Mouse (Mus musculus): ENCODE results near the gene S100a8. TPM values are rescaled to one million over a fixed set of nuclear protein-coding genes. Genes with fewer than 3 reads are reported as not detected.

The S100a8 gene
- polyA plus RNA-seq, 1 experiment from 2014 or later: 5.7 TPM

DNA sequence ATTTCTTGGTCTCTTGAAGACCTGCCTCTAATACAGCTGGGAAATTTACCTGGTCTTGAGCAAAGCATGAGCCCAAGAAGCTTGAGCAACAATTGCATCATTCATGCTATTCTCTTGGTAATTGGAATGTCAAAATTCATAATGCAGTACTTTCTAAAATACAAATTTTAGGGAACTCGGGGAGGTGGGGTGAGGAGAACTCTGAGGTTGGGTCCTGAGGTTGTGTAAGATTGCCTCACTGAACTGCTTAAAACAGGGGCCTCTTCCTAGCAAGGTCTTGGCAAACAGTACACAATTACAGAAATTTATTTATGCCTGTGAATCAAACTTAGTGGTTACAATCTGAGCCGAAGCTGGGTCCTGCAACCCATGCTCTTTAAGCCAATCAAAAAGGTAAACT lies 18.1 kb downstream of the S100a8 start:
- ATAC-seq (ENCODE audit: low FRiP score, low read depth): no peak
- WGBS: 82% methylated on average over 2 of the region's 2 CpGs

GRCm38 (mm10) chr3:90693496-90693895 lies 24.7 kb downstream of the S100a8 start:
- H3K4me3 ChIP-seq: no peak overlapping the region
- H3K4me1 ChIP-seq: no peaks in the 10 kb centered on the region
- H3K36me3 ChIP-seq: no peaks in the 10 kb centered on the region
- H3K27me3 ChIP-seq: no peaks in the 10 kb centered on the region
- H3K4me2 ChIP-seq (replicated peaks): no peak overlapping the region
- no peak overlapping the region for H3K9ac ChIP-seq (replicated peaks)
- 78% methylated on average over 2 of the region's 2 CpGs for WGBS
- no peaks in the 10 kb centered on the region for H3K9me3 ChIP-seq
- ATAC-seq (ENCODE audit: low FRiP score, low read depth): no peak
- no peak overlapping the region for H3K27ac ChIP-seq (replicated peaks)

More for the DNA sequence above, 18.1 kb downstream of the S100a8 start:
- no peaks in the 10 kb centered on the region for H3K4me1 ChIP-seq
- H3K4me3 ChIP-seq: no peak overlapping the region
- no peaks in the 10 kb centered on the region for H3K27me3 ChIP-seq
- no peak overlapping the region for H3K27ac ChIP-seq (replicated peaks)
- H3K36me3 ChIP-seq: no peaks in the 10 kb centered on the region
- no peaks in the 10 kb centered on the region for H3K9me3 ChIP-seq
- H3K4me2 ChIP-seq (replicated peaks): no peak overlapping the region
- no peak overlapping the region for H3K9ac ChIP-seq (replicated peaks)

DNA sequence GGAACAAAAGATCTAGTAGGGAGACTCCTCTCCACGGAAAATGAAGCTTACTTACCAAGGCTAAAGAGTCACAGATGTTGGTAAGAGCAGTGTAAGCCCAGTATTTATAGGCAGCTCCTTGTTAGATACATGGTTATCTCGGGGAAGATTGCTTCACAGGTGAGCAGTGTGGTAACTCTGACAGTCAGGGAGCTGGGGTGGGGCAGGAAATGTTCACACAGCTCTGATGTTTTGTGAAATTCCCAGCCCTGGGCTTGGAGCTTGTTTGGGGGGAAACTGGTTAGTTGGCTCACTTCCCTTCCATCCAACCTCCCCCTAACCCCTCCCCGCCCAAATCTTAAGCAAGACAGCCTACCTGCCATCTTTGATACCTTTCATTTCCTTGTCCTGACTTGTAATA lies 26.8 kb downstream of the S100a8 start, which contains the start of gene S100a9:
Gene S100a9, minus strand, starts transcription at position 109 of the 400 bp plus-strand sequence.
- Histone ChIP-seq H3K9ac (replicated peaks) (no peak within 1 kb of the TSS), H3K27ac (replicated peaks) (no peak within 1 kb of the TSS), H3K36me3 (no peaks in the 10 kb centered on the region), H3K4me3 (no peak within 1 kb of the TSS), H3K4me2 (replicated peaks) (no peak within 1 kb of the TSS), H3K4me1 (no peaks in the 10 kb centered on the region), H3K9me3 (no peaks in the 10 kb centered on the region), H3K27me3 (no peaks in the 10 kb centered on the region)
- 62% methylated on average over 3 of the region's 3 CpGs for WGBS
- ATAC-seq (ENCODE audit: low FRiP score, low read depth): no peak

- 91% methylated on average over 2 of the region's 2 CpGs for WGBS
- no peak overlapping the region for H3K4me3 ChIP-seq
- no peaks in the 10 kb centered on the region for H3K27me3 ChIP-seq
- no peak for ATAC-seq (ENCODE audit: low FRiP score, low read depth)
- H3K9me3 ChIP-seq: no peaks in the 10 kb centered on the region
- no peak overlapping the region for H3K9ac ChIP-seq (replicated peaks)
- H3K36me3 ChIP-seq: no peaks in the 10 kb centered on the region
- no peak overlapping the region for H3K27ac ChIP-seq (replicated peaks)
- no peaks in the 10 kb centered on the region for H3K4me1 ChIP-seq
- no peak overlapping the region for H3K4me2 ChIP-seq (replicated peaks)
These were observed 33.5 kb downstream of the S100a8 start for GRCm38 (mm10) chr3:90702244-90702643.

- 29% methylated on average over 4 of the region's 4 CpGs for WGBS
- Histone ChIP-seq H3K4me3 (no peak overlapping the region), H3K27me3 (no peaks in the 10 kb centered on the region), H3K4me1 (no peaks in the 10 kb centered on the region), H3K9me3 (no peaks in the 10 kb centered on the region), H3K36me3 (no peaks in the 10 kb centered on the region), H3K27ac (replicated peaks) (no peak overlapping the region), H3K9ac (replicated peaks) (no peak overlapping the region), H3K4me2 (replicated peaks) (no peak overlapping the region)
- no peak; the same call in 1 of the 2 replicates for ATAC-seq (ENCODE audit: low FRiP score, low read depth)
These were observed 39.9 kb downstream of the S100a8 start for GRCm38 (mm10) chr3:90708523-90709202.

DNA sequence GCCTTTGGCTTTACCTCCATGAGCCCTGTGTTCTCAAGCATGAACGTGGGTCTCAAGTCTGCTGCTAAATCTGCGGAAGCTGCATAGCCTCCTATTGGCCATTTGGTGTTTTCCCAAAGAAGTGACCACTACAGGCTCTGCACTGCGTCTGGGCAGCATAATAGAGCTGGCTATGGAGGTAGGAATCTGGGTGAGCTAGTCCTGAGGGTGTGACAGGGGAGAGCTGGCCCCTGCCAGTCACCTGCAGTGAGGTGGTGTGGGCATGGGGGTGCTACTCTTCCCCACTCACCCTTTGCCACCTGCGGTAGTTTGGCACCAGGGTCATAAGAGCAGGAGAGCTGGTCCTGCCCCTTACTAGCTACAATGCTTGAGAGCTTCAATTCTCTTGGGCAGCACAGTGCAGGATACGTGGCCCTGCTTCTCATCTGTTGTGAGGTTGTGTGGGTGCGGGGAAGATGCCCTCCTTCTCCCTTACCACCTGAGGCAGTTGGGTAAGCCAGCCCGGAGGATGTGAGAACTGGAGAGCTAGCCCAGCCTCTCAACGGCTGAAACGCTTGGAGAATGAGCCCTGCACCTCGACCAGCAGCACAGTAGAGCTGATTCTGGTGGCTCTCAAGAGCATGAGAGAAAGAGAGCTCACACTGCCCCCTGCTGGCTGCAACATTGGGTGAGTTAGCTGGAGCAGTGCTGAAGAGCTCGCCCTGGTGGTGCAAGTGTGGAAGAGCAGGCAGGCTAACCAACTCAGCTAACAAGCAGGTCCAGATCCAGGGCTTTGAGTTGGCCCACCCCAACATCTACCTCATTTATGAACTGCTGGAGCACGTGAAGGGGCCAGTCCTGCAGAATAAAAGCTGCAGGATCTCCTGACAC lies 41.0 kb downstream of the S100a8 start:
- H3K4me1 ChIP-seq: no peaks in the 10 kb centered on the region
- no peak overlapping the region for H3K27ac ChIP-seq (replicated peaks)
- H3K36me3 ChIP-seq: no peaks in the 10 kb centered on the region
- H3K4me3 ChIP-seq: no peak overlapping the region
- H3K9me3 ChIP-seq: no peaks in the 10 kb centered on the region
- H3K9ac ChIP-seq (replicated peaks): no peak overlapping the region
- H3K27me3 ChIP-seq: no peaks in the 10 kb centered on the region
- WGBS: 51% methylated on average over 12 of the region's 12 CpGs
- peak; percentile 27; the same call in 1 of the 2 replicates for ATAC-seq (ENCODE audit: low FRiP score, low read depth)
- H3K4me2 ChIP-seq (replicated peaks): no peak overlapping the region

Other genes starting within 250 kb of the S100a8 start
- gene Ints3, start 235.4 kb upstream of the S100a8 start, polyA plus RNA-seq (2016; fragmentation: Nextera tagmentation; extraction: Ambion mirVana): 42.4 and 44.3 TPM in 2 replicates
- gene Npr1, start 203.1 kb upstream of the S100a8 start, polyA plus RNA-seq (2016; fragmentation: Nextera tagmentation; extraction: Ambion mirVana): 2.5 and 2.6 TPM in 2 replicates
- gene Ilf2, start 192.9 kb upstream of the S100a8 start, polyA plus RNA-seq (2016; fragmentation: Nextera tagmentation; extraction: Ambion mirVana): 319 and 328 TPM in 2 replicates
- gene Snapin, start 177.9 kb upstream of the S100a8 start, polyA plus RNA-seq (2016; fragmentation: Nextera tagmentation; extraction: Ambion mirVana): 78.4 and 79.8 TPM in 2 replicates
- 220 and 221 TPM in 2 replicates for gene Chtop, start 159.5 kb upstream of the S100a8 start, polyA plus RNA-seq (2016; fragmentation: Nextera tagmentation; extraction: Ambion mirVana)
- gene S100a1, start 154.6 kb upstream of the S100a8 start, polyA plus RNA-seq (2016; fragmentation: Nextera tagmentation; extraction: Ambion mirVana): 4.5 and 6.4 TPM in 2 replicates
- gene S100a13, start 154.5 kb upstream of the S100a8 start, polyA plus RNA-seq (2016; fragmentation: Nextera tagmentation; extraction: Ambion mirVana): 12.1 TPM in 2 replicates
- not detected in 2 replicates for gene S100a14, start 142.1 kb upstream of the S100a8 start, polyA plus RNA-seq (2016; fragmentation: Nextera tagmentation; extraction: Ambion mirVana)
- 33.5 and 41.9 TPM in 2 replicates for gene S100a16, start 131.7 kb upstream of the S100a8 start, polyA plus RNA-seq (2016; fragmentation: Nextera tagmentation; extraction: Ambion mirVana)
- not detected in 2 replicates for gene S100a3, start 108.4 kb upstream of the S100a8 start, polyA plus RNA-seq (2016; fragmentation: Nextera tagmentation; extraction: Ambion mirVana)
- not detected in 2 replicates for gene S100a2, start 78.7 kb upstream of the S100a8 start, polyA plus RNA-seq (2016; fragmentation: Nextera tagmentation; extraction: Ambion mirVana)
- not detected in 2 replicates for gene Gm42674, start 67.1 kb upstream of the S100a8 start, polyA plus RNA-seq (2016; fragmentation: Nextera tagmentation; extraction: Ambion mirVana)
- gene S100a4, start 65.2 kb upstream of the S100a8 start, polyA plus RNA-seq (2016; fragmentation: Nextera tagmentation; extraction: Ambion mirVana): 1.4 and 1.7 TPM in 2 replicates
- gene S100a5, start 60.5 kb upstream of the S100a8 start, polyA plus RNA-seq (2016; fragmentation: Nextera tagmentation; extraction: Ambion mirVana): not detected in 2 replicates
- 23.8 and 28.5 TPM in 2 replicates for gene S100a6, start 56.1 kb upstream of the S100a8 start, polyA plus RNA-seq (2016; fragmentation: Nextera tagmentation; extraction: Ambion mirVana)
- 0.14 TPM in 1 of 2 replicates, not detected in the other for gene S100a7a, start 15.0 kb upstream of the S100a8 start, polyA plus RNA-seq (2016; fragmentation: Nextera tagmentation; extraction: Ambion mirVana)
- gene S100a9, start 26.7 kb downstream of the S100a8 start, polyA plus RNA-seq (2016; fragmentation: Nextera tagmentation; extraction: Ambion mirVana): 4.1 and 7.5 TPM in 2 replicates
- gene Pglyrp4, start 57.9 kb downstream of the S100a8 start, polyA plus RNA-seq (2016; fragmentation: Nextera tagmentation; extraction: Ambion mirVana): not detected in 2 replicates
- not detected in 2 replicates for gene Gm5849, start 108.9 kb downstream of the S100a8 start, polyA plus RNA-seq (2016; fragmentation: Nextera tagmentation; extraction: Ambion mirVana)